Mouse (Mus musculus) thymus, postnatal 25 days (tissue): ENCODE data around the gene Slc13a4.

Experiments
- DNase-seq: peaks from one replicate; pipeline ENCODE4 v3.0.0; 2022

The Slc13a4 gene

DNA sequence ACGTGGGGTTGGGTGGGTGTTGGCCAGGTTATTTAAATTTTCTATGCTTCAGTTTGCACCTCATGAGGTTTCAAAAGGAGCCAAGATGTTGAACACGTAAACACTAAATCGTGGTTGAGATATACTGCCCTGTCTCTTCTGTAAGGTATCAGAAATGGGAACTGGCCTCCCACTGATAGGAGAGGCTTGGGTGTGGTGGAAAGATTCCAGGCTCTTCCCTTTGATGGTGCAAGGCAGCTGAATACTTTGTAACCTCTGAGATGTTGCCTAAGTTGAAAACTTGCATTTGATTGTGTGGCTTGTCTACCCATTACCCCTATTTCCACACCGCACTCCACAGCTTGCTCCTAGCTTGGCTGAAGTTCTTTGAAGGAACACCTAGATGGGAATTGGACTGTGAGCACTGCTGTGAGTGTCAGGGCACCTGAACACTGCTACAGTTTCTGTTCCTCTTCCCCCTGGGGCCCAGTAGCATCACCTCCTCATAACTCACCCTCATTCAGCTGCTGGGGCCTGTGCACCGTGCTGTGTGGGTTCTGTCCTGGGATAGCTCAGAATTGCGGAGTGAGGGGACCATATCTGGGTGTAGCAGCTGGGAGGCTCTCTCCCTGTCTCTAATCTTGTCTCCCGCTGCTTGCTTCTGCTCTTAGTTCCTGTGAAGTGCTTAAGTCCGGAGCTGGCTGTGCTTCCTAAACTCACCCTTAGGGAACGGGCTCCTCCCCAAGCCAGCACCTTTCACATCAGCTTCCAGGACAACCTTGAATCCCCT lies 53.6 kb downstream of the Slc13a4 start:
- no peak for DNase-seq

DNA sequence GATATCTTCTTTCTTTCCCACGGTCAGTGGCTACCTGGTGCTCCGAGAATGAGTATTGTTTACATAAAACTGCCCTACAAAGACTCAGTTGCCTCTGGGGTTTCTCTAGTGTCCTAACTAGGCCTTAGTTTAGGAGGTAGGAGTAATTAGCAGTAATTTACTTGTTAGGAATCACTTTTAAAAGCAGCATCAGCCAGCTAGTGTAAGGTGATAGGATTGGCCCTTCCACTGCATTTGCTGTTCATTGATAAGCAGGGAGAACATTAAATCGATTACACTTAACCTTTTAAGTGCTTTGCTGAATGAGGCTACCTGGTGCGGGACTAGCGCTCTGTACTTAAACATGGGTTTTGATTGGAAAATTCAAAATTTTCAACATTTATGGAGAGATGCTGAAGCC lies 54.5 kb downstream of the Slc13a4 start:
- no peak for DNase-seq

- DNase-seq: peak; percentile 89
Observed at GRCm38 (mm10) chr6:35252477-35253346, 55.2 kb downstream of the Slc13a4 start.

- DNase-seq: no peak
Observed at GRCm38 (mm10) chr6:35251807-35252476, 56.0 kb downstream of the Slc13a4 start.

DNA sequence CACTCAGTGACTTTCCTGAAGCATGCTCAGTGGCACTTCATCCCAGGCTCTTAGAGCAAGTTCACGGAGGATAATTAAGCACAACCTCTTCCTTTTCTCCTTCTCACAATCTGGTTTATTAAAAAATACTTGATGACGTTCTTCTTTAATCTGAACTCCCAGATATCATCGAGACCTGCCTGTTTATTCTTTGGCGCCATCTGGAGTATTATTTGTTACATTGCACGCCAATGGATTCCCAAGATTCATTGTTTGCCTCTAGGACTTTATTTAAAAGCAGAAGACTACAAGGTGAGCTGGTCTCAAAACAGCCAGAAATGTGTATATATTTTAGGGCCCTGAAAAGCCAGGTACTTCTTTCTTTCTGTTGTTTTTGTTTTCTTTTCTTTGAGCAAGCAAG lies 62.8 kb downstream of the Slc13a4 start:
- DNase-seq: no peak

DNA sequence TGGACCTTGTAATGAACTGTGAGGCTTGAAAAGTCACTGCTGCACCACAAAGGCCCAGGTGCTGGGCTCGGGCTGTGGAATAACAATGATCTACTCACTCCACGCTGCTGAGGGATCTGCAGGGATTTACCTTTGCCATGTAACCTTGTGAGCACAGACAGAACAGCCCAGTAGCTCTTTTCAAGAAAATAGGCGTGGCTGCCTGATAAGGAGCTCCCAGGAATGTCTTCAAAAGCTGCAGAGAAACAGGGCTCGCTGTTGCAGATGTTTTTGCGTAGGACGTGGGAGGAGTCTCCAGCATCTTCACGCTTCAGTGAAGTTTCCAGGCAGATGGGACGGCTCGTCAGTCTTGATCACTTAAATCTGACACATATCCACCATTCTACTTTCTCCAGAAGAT lies 63.9 kb downstream of the Slc13a4 start:
- DNase-seq: no peak

DNA sequence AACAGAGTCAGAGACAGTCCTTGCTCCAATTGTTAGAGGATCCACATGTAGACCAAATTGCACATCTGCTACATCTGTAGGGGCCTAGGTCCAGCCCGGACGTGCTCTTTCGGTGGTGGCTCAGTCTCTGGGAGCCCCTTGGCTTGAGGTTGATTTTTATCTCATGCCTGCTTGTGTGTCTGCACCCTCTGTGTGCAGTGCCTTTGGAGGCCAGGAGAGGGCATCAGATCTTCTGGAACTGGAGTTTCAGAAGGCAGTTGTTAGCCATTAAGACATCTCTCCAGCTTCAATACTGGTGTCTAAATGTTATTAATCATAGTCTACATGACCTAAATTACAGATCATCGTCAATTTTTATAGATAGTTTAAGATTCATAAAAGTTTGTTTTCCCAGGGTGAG lies 64.7 kb downstream of the Slc13a4 start:
- no peak for DNase-seq

GRCm38 (mm10) chr6:35236108-35236785 lies 71.7 kb downstream of the Slc13a4 start:
- DNase-seq: no peak

GRCm38 (mm10) chr6:35229415-35229814 lies 78.5 kb downstream of the Slc13a4 start:
- DNase-seq: no peak

GRCm38 (mm10) chr6:35225696-35226095 lies 82.2 kb downstream of the Slc13a4 start:
- no peak for DNase-seq
